ENCODE assay signal across 9 mouse cellular contexts in genomic region chr1:33742903-33743302, GRCm38 (mm10). TPM values are rescaled to one million over a fixed set of nuclear protein-coding genes. Genes with fewer than 3 reads are reported as not detected.
DNase-seq lines count a peak whose midpoint lies in the region; ATAC-seq and TF ChIP-seq lines count a peak whose summit lies in the region.
"Had no signal": no experiment of that assay in that cellular context is flagged by ENCODE, and none has a peak within 500 bp of the region (broad histone marks: within the 10 kb centered on the region; RNA-seq: fewer than 3 reads in every experiment).

No protein-coding gene starts in this region.

- no peaks in the 10 kb centered on the region for H3K27me3 ChIP-seq in intestine, embryonic 14.5 days (replicated peaks; ENCODE audit: control insufficient read depth, insufficient read depth, low read length)
- H3K27me3 ChIP-seq in intestine, embryonic 15.5 days (replicated peaks), result no peaks in the 10 kb centered on the region
- H3K27me3 ChIP-seq in C2C12 (ENCODE audit: control insufficient read depth, insufficient read depth, insufficient read length) (no peaks in the 10 kb centered on the region), MEL (ENCODE audit: control insufficient read depth in 1 of 2, insufficient read depth in 2 of 2, low read length in 2 of 2) (no peaks in the 10 kb centered on the region)
- H3K27me3 ChIP-seq: lung, embryonic 15.5 days had no signal

- TF ChIP-seq CTCF in C2C12 (IDR thresholded peaks at IDR 0.05; ENCODE audit: control insufficient read depth, insufficient read depth, insufficient read length) (peak; percentile 72), MEL (IDR thresholded peaks at IDR 0.05 in 2 of 3, conservative IDR thresholded peaks at IDR 0.05 in 1 of 3; ENCODE audit: control insufficient read depth in 1 of 3, insufficient read depth in 1 of 3, low read depth in 2 of 3, low read length in 3 of 3, poor library complexity in 1 of 3, severe bottlenecking in 1 of 3) (peak; percentile 68 to 77 (median 73))

- H3ac ChIP-seq in C2C12 (ENCODE audit: control insufficient read depth, insufficient read length, low read depth), result no peak overlapping the region

- 19% methylated on average over 8 of the region's 8 CpGs for WGBS in intestine, embryonic 14.5 days
- 26% methylated on average over 8 of the region's 8 CpGs for WGBS in intestine, embryonic 15.5 days

- no peak for TF ChIP-seq EP300 in MEL (IDR thresholded peaks at IDR 0.05; ENCODE audit: low read depth in 1 of 2, low read length in 2 of 2)

- no peak for TF ChIP-seq POLR2A in MEL (IDR thresholded peaks at IDR 0.05; ENCODE audit: control insufficient read depth in 1 of 2, insufficient read depth in 1 of 2, low read depth in 1 of 2, low read length in 2 of 2, poor library complexity in 1 of 2)

- peaks cover 54% of the 10 kb centered on the region for H3K36me3 ChIP-seq in intestine, embryonic 14.5 days (ENCODE audit: control insufficient read depth, insufficient read depth, low read length)
- H3K36me3 ChIP-seq in intestine, embryonic 15.5 days, result peaks cover 5% of the 10 kb centered on the region; the same call in 1 of the 2 replicates
- peaks cover 50% of the 10 kb centered on the region for H3K36me3 ChIP-seq in C2C12 (ENCODE audit: control insufficient read depth, insufficient read depth)
- peaks cover 0 to 9% of the 10 kb centered on the region in 2 experiments; a peak in 1 of 4 replicates for H3K36me3 ChIP-seq in MEL (ENCODE audit: control insufficient read depth in 1 of 2, insufficient read depth in 2 of 2, low read length in 2 of 2)

- no peaks in the 10 kb centered on the region for H3K4me1 ChIP-seq in intestine, embryonic 14.5 days (replicated peaks; ENCODE audit: control insufficient read depth, insufficient read depth, low read length)
- no peaks in the 10 kb centered on the region for H3K4me1 ChIP-seq in intestine, embryonic 15.5 days (replicated peaks)
- no peaks in the 10 kb centered on the region for H3K4me1 ChIP-seq in MEL (ENCODE audit: control insufficient read depth in 1 of 2, insufficient read depth in 2 of 2, low read length in 2 of 2)
- H3K4me1 ChIP-seq: lung, embryonic 15.5 days had no signal

- H3K79me2 ChIP-seq in C2C12 (ENCODE audit: control insufficient read depth, insufficient read depth), result no peaks in the 10 kb centered on the region
- no peaks in the 10 kb centered on the region for H3K79me2 ChIP-seq in MEL (ENCODE audit: control insufficient read depth, insufficient read depth, low read length, poor library complexity)

- peak; percentile 15 for TF ChIP-seq RAD21 in MEL (IDR thresholded peaks at IDR 0.05; ENCODE audit: low read depth, low read length)

- no peak overlapping the region for H3K9ac ChIP-seq in intestine, embryonic 14.5 days (ENCODE audit: low read length)
- no peak overlapping the region for H3K9ac ChIP-seq in intestine, embryonic 15.5 days
- H3K9ac ChIP-seq in MEL (ENCODE audit: control insufficient read depth, low read depth, low read length, poor library complexity, severe bottlenecking), result no peak overlapping the region
- H3K9ac ChIP-seq: lung, embryonic 15.5 days had no signal

- H3K79me3 ChIP-seq in C2C12 (ENCODE audit: low read depth), result no peaks in the 10 kb centered on the region

- no peak overlapping the region for H3K27ac ChIP-seq in intestine, embryonic 14.5 days (ENCODE audit: low read depth)
- no peak overlapping the region for H3K27ac ChIP-seq in intestine, embryonic 15.5 days
- H3K27ac ChIP-seq in MEL (ENCODE audit: control insufficient read depth, low read depth, low read length), result no peak overlapping the region
- H3K27ac ChIP-seq: lung, embryonic 15.5 days had no signal

- peak; percentile 77 for DNase-seq in intestine, embryonic 14.5 days (ENCODE audit: low spot score)
- DNase-seq in MEL (ENCODE audit: low read depth, low spot score) (peak; percentile 64), MN1 (ENCODE audit: low spot score) (no peak)
- peak; percentile 47 for DNase-seq in yolk sac, embryonic 10.5 days (ENCODE audit: low spot score)

- no peak for ATAC-seq in intestine, embryonic 14.5 days (replicated peaks; ENCODE audit: low FRiP score, low TSS enrichment, low read depth)
- no peak for ATAC-seq in intestine, embryonic 15.5 days
- ATAC-seq in granulocyte monocyte progenitor cell, adult 5-6 weeks (replicated peaks; ENCODE audit: poor library complexity, severe bottlenecking), result peak; percentile 31
- ATAC-seq in megakaryocyte progenitor cell, adult 5-6 weeks (replicated peaks; ENCODE audit: poor library complexity), result peak; percentile 55

- H3K9me3 ChIP-seq in intestine, embryonic 14.5 days (ENCODE audit: control insufficient read depth, low read length), result no peaks in the 10 kb centered on the region
- H3K9me3 ChIP-seq in intestine, embryonic 15.5 days, result no peaks in the 10 kb centered on the region
- no peaks in the 10 kb centered on the region for H3K9me3 ChIP-seq in MEL (replicated peaks; ENCODE audit: insufficient read depth, low read length)
- H3K9me3 ChIP-seq: lung, embryonic 15.5 days had no signal

- H3K4me2 ChIP-seq in intestine, embryonic 14.5 days (ENCODE audit: low read length), result no peak overlapping the region
- no peak overlapping the region for H3K4me2 ChIP-seq in intestine, embryonic 15.5 days (replicated peaks)
- H3K4me2 ChIP-seq: lung, embryonic 15.5 days had no signal

- H3K4me3 ChIP-seq in intestine, embryonic 14.5 days (ENCODE audit: low read depth, low read length), result no peak overlapping the region
- no peak overlapping the region for H3K4me3 ChIP-seq in intestine, embryonic 15.5 days (replicated peaks)
- H3K4me3 ChIP-seq in C2C12 (ENCODE audit: insufficient read depth, poor library complexity, severe bottlenecking), result no peak overlapping the region
- no peak overlapping the region for H3K4me3 ChIP-seq in MEL (ENCODE audit: control insufficient read depth in 1 of 2, insufficient read depth in 1 of 2, low read depth in 2 of 2, low read length in 2 of 2)
- H3K4me3 ChIP-seq: lung, embryonic 15.5 days had no signal

TF ChIP-seq in C2C12, 6 proteins besides CTCF, POLR2A, EP300 and RAD21:
- TF ChIP-seq CEBPB (IDR thresholded peaks at IDR 0.05; ENCODE audit: low read depth) (no peak), MAX (IDR thresholded peaks at IDR 0.05) (no peak), USF1 (IDR thresholded peaks at IDR 0.05; ENCODE audit: low read depth) (no peak), MYOG (IDR thresholded peaks at IDR 0.05; ENCODE audit: control insufficient read depth, extremely low read depth, insufficient read length) (no peak), MYOD1 (IDR thresholded peaks at IDR 0.05; ENCODE audit: control insufficient read depth, insufficient read length, low read depth) (no peak), FOSL1 (IDR thresholded peaks at IDR 0.05; ENCODE audit: insufficient read depth, low read length, poor library complexity, severe bottlenecking) (no peak)

TF ChIP-seq in MEL, 35 proteins besides CTCF, POLR2A, EP300 and RAD21:
- TF ChIP-seq CHD2 (IDR thresholded peaks at IDR 0.05; ENCODE audit: low read length), result no peak
- no peak for TF ChIP-seq HCFC1 (IDR thresholded peaks at IDR 0.05; ENCODE audit: low read depth, low read length)
- TF ChIP-seq SMC3 (IDR thresholded peaks at IDR 0.05; ENCODE audit: low read depth, low read length), result peak; percentile 59
- no peak for TF ChIP-seq NELFE (IDR thresholded peaks at IDR 0.05; ENCODE audit: low read depth, low read length)
- 0 out of 2 replicates have a peak, but pooled peaks have one; percentile 15 for TF ChIP-seq TBP (IDR thresholded peaks at IDR 0.05; ENCODE audit: low read depth, low read length)
- TF ChIP-seq UBTF (IDR thresholded peaks at IDR 0.05; ENCODE audit: borderline replicate concordance, insufficient read depth, low read depth, low read length), result no peak
- TF ChIP-seq USF2 (IDR thresholded peaks at IDR 0.05; ENCODE audit: borderline replicate concordance in 1 of 2, insufficient read depth in 1 of 2, low read depth in 1 of 2, low read length in 2 of 2), result no peak
- no peak for TF ChIP-seq GATA1 (IDR thresholded peaks at IDR 0.05; ENCODE audit: low read depth, low read length)
- TF ChIP-seq MAX (IDR thresholded peaks at IDR 0.05; ENCODE audit: low read length), result no peak
- no peak for TF ChIP-seq TCF12 (IDR thresholded peaks at IDR 0.05; ENCODE audit: low read depth, low read length)
- no peak for TF ChIP-seq USF1 (IDR thresholded peaks at IDR 0.05; ENCODE audit: low read depth, low read length)
- no peak for TF ChIP-seq GABPA (IDR thresholded peaks at IDR 0.05; ENCODE audit: low read depth, low read length)
- TF ChIP-seq RCOR1 (IDR thresholded peaks at IDR 0.05; ENCODE audit: low read depth, low read length), result no peak

RNA-seq across cellular contexts. Expression of gene Bag2, which starts 14.7 kb away (rescaled TPM):
- 71.9 and 73.1 TPM in 2 replicates for polyA plus RNA-seq in intestine, embryonic 14.5 days (2014; fragmentation: Nextera tagmentation; extraction: Ambion mirVana)
- 55.8 and 56.3 TPM in 2 replicates for polyA plus RNA-seq in intestine, embryonic 15.5 days (2015; fragmentation: Nextera tagmentation; extraction: Ambion mirVana)
- polyA plus RNA-seq in C2C12 (2012; fragmentation: generic; extraction: Trizol) (52.0 TPM), MEL (2012; ENCODE audit: insufficient read depth in 1 of 2, insufficient read length in 2 of 2, low read depth in 1 of 2, low replicate concordance in 2 of 2, missing spikeins in 1 of 2) (10 to 100 TPM in 1 of 2 experiments, not detected in 1; 88.8 TPM)
- 61.7 and 74.2 TPM in 2 replicates for total RNA-seq in MEL (2012; rRNA removed)
- total RNA-seq in granulocyte monocyte progenitor cell, adult 5-6 weeks (2014; fragmentation: Nextera tagmentation), result 27.4 and 28.0 TPM in 2 replicates
- total RNA-seq in granulocyte monocyte progenitor cell, adult 5-6 weeks (2017), result 25.5 and 26.5 TPM in 2 replicates
- 26.9 and 37.3 TPM in 2 replicates for total RNA-seq in megakaryocyte progenitor cell, adult 5-6 weeks (2015)
- 26.0 and 26.3 TPM in 2 replicates for total RNA-seq in megakaryocyte progenitor cell, adult 5-6 weeks (2017)

RNA-seq across cellular contexts. Expression of gene Rab23, which starts 23.2 kb away (rescaled TPM):
- polyA plus RNA-seq in intestine, embryonic 14.5 days (2014; fragmentation: Nextera tagmentation; extraction: Ambion mirVana), result 21.7 and 23.2 TPM in 2 replicates
- 18.1 and 19.1 TPM in 2 replicates for polyA plus RNA-seq in intestine, embryonic 15.5 days (2015; fragmentation: Nextera tagmentation; extraction: Ambion mirVana)
- polyA plus RNA-seq in C2C12 (2012; fragmentation: generic; extraction: Trizol) (13.5 TPM), MEL (2012; ENCODE audit: insufficient read depth in 1 of 2, insufficient read length in 2 of 2, low read depth in 1 of 2, low replicate concordance in 2 of 2, missing spikeins in 1 of 2) (1 to 10 TPM in 1 of 2 experiments, not detected in 1; 9.9 TPM)
- 3.2 and 4.0 TPM in 2 replicates for total RNA-seq in MEL (2012; rRNA removed)
- total RNA-seq in granulocyte monocyte progenitor cell, adult 5-6 weeks (2014; fragmentation: Nextera tagmentation), result 3.6 and 8.4 TPM in 2 replicates
- 2.3 and 2.4 TPM in 2 replicates for total RNA-seq in granulocyte monocyte progenitor cell, adult 5-6 weeks (2017)
- 3.3 and 7.1 TPM in 2 replicates for total RNA-seq in megakaryocyte progenitor cell, adult 5-6 weeks (2015)
- total RNA-seq in megakaryocyte progenitor cell, adult 5-6 weeks (2017), result 1.1 and 3.0 TPM in 2 replicates

Comparison
In these comparisons a context has a peak if more than half of its experiments do, and no peak if none do; other contexts are left out.
1. ATAC-seq: peak in granulocyte monocyte progenitor cell, adult 5-6 weeks (single experiment) and megakaryocyte progenitor cell, adult 5-6 weeks (single experiment); none in intestine, embryonic 14.5 days (single experiment) and intestine, embryonic 15.5 days (single experiment).